9 mouse cellular contexts compared by ENCODE assay signal in the genomic region with DNA sequence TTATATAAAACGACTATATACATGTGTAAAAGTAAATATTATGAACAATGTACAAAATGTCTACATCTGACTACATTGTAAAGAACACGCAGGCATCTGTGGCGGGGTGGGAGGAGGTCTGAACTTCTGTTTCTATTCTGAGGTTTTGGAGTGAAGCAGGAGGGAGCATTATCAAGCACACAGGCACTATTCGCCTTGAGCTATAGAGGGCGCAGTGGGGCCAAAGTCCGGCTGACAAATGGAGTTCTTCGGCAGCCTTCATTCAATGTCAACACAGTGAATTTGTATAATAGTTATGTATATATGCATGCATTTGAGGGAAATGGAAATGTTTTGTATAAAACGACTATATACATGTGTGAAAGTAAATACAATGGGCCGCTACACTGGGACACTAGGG. TPM values are rescaled to one million over a fixed set of nuclear protein-coding genes. Genes with fewer than 3 reads are reported as not detected.
DNase-seq lines count a peak whose midpoint lies in the region; ATAC-seq lines count a peak whose summit lies in the region.
"Had no signal": no experiment of that assay in that cellular context is flagged by ENCODE, and none has a peak within 500 bp of the region (broad histone marks: within the 10 kb centered on the region; RNA-seq: fewer than 3 reads in every experiment).

No protein-coding gene starts in this region.

- H3K4me2 ChIP-seq in hindbrain, embryonic 15.5 days: peak overlapping the region; percentile 56
- H3K4me2 ChIP-seq in limb, embryonic 15.5 days: peak overlapping the region; percentile 40
- H3K4me2 ChIP-seq in midbrain, embryonic 15.5 days: peak overlapping the region; percentile 59

- peak overlapping the region; percentile 34 for H3K4me3 ChIP-seq in hindbrain, embryonic 15.5 days
- H3K4me3 ChIP-seq in limb, embryonic 15.5 days: peak overlapping the region; percentile 24
- H3K4me3 ChIP-seq in midbrain, embryonic 15.5 days: peak overlapping the region; percentile 38
- H3K4me3 ChIP-seq: erythroblast, embryonic 14.5 days had no signal

- H3K4me1 ChIP-seq in hindbrain, embryonic 15.5 days (replicated peaks): no peaks in the 10 kb centered on the region
- H3K4me1 ChIP-seq in limb, embryonic 15.5 days: peaks cover 7% of the 10 kb centered on the region; the same call in 1 of the 2 replicates
- H3K4me1 ChIP-seq in midbrain, embryonic 15.5 days: no peaks in the 10 kb centered on the region

- ATAC-seq in frontal cortex, adult (ENCODE audit: low TSS enrichment): peak; percentile 55; the same call in 1 of the 2 replicates
- ATAC-seq in hindbrain, embryonic 15.5 days (ENCODE audit: low FRiP score, low read depth): no peak
- ATAC-seq in limb, embryonic 15.5 days (ENCODE audit: insufficient number of reproducible peaks, low FRiP score, low TSS enrichment, low read depth): no peak
- peak; percentile 45; the same call in 1 of the 2 replicates for ATAC-seq in midbrain, embryonic 15.5 days (replicated peaks)

- H3K9ac ChIP-seq in hindbrain, embryonic 15.5 days: no peak overlapping the region
- H3K9ac ChIP-seq in limb, embryonic 15.5 days: no peak overlapping the region
- H3K9ac ChIP-seq in midbrain, embryonic 15.5 days: peak overlapping the region; percentile 32

- 9% methylated on average over 9 of the region's 9 CpGs for WGBS in hindbrain, embryonic 15.5 days
- WGBS in limb, embryonic 15.5 days: 14% methylated on average over 9 of the region's 9 CpGs
- 9% methylated on average over 9 of the region's 9 CpGs for WGBS in midbrain, embryonic 15.5 days

- H3K9me3 ChIP-seq in hindbrain, embryonic 15.5 days: no peaks in the 10 kb centered on the region
- H3K9me3 ChIP-seq in limb, embryonic 15.5 days: no peaks in the 10 kb centered on the region
- no peaks in the 10 kb centered on the region for H3K9me3 ChIP-seq in midbrain, embryonic 15.5 days

- no peaks in the 10 kb centered on the region for H3K27me3 ChIP-seq in hindbrain, embryonic 15.5 days
- 0 out of 2 replicates have a peak, but pooled peaks cover 5% of the 10 kb centered on the region for H3K27me3 ChIP-seq in limb, embryonic 15.5 days
- H3K27me3 ChIP-seq in midbrain, embryonic 15.5 days (replicated peaks): no peaks in the 10 kb centered on the region

- DNase-seq in spleen, adult 12 weeks (ENCODE audit: low spot score): peak; percentile 5
- no peak for DNase-seq in spleen, postnatal 14 days (ENCODE audit: low spot score in 2 of 2)
- peak; percentile 21 for DNase-seq in cerebellum, adult 8-10 months
- peak; percentile 27 to 68 for DNase-seq in thymus, postnatal 10 days (ENCODE audit: low spot score in 2 of 2)

- H3K36me3 ChIP-seq in hindbrain, embryonic 15.5 days: no peaks in the 10 kb centered on the region
- no peaks in the 10 kb centered on the region for H3K36me3 ChIP-seq in limb, embryonic 15.5 days
- no peaks in the 10 kb centered on the region for H3K36me3 ChIP-seq in midbrain, embryonic 15.5 days (replicated peaks)

- no peak overlapping the region for H3K27ac ChIP-seq in hindbrain, embryonic 15.5 days (replicated peaks)
- H3K27ac ChIP-seq in limb, embryonic 15.5 days: no peak overlapping the region
- H3K27ac ChIP-seq in midbrain, embryonic 15.5 days: no peak overlapping the region

RNA-seq across cellular contexts. Expression of a gene that starts 26.1 kb away (rescaled TPM):
- 55.4 and 62.9 TPM in 2 replicates for polyA plus RNA-seq in hindbrain, embryonic 15.5 days (2015; fragmentation: Nextera tagmentation; extraction: Ambion mirVana)
- 30.8 and 34.2 TPM in 2 replicates for polyA plus RNA-seq in limb, embryonic 15.5 days (2015; fragmentation: Nextera tagmentation; extraction: Ambion mirVana)
- polyA plus RNA-seq in midbrain, embryonic 15.5 days (2015; fragmentation: Nextera tagmentation; extraction: Ambion mirVana): 63.4 and 66.5 TPM in 2 replicates

RNA-seq across cellular contexts. Expression of a gene that starts 57.3 kb away (rescaled TPM):
- polyA plus RNA-seq in hindbrain, embryonic 15.5 days (2015; fragmentation: Nextera tagmentation; extraction: Ambion mirVana): 0.09 TPM in 1 of 2 replicates, not detected in the other
- polyA plus RNA-seq in limb, embryonic 15.5 days (2015; fragmentation: Nextera tagmentation; extraction: Ambion mirVana): not detected in 2 replicates
- not detected in 2 replicates for polyA plus RNA-seq in midbrain, embryonic 15.5 days (2015; fragmentation: Nextera tagmentation; extraction: Ambion mirVana)

Comparison
In these comparisons a context has a peak if more than half of its experiments do, and no peak if none do; other contexts are left out.
1. DNase-seq: peak in spleen, adult 12 weeks (single experiment), cerebellum, adult 8-10 months (single experiment) and thymus, postnatal 10 days (2 of 2); none in spleen, postnatal 14 days (0 of 2).
2. ATAC-seq: peak in frontal cortex, adult (single experiment) and midbrain, embryonic 15.5 days (single experiment); none in hindbrain, embryonic 15.5 days (single experiment) and limb, embryonic 15.5 days (single experiment).
3. Peak in every context shown above with its lines, with median percentiles within 50 percentile points of each other: H3K4me2 ChIP-seq and H3K4me3 ChIP-seq.